In the genomic region with DNA sequence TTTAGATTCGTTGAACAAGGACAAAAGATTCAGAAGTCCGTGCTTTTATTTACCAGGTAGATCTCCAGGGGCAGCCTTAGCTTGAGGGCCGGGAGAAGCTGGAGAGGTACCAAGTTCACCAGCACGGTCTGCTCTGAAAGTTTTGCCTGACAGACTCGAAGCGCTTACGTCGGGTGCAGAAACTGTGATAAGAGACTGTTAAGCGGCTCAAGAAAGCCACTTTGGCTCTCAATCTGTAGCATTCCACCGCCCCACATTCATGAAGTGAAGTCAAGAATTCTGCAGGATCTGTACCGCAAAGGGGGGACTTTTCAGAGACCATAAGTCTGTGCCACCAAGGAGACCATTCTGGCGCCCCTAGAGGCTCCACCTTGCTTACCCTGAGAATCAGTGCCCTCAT, we compare ENCODE assay signal across 17 mouse cellular contexts.
"Had no signal": no experiment of that assay in that cellular context is flagged by ENCODE, and none has a peak within 500 bp of the region (broad histone marks: within the 10 kb centered on the region; RNA-seq: fewer than 3 reads in every experiment).

No protein-coding gene starts in this region.

- H3K9ac ChIP-seq: limb, embryonic 12.5 days; liver, embryonic 14.5 days; midbrain, embryonic 12.5 days; neural tube, embryonic 15.5 days had no signal

- H3K36me3 ChIP-seq: limb, embryonic 12.5 days; midbrain, embryonic 12.5 days; neural tube, embryonic 15.5 days had no signal

- H3K4me3 ChIP-seq: layer of hippocampus, adult 2 months; limb, embryonic 12.5 days; megakaryocyte, embryonic 14.5 days; midbrain, embryonic 12.5 days; neural tube, embryonic 15.5 days had no signal

- DNase-seq: kidney, adult 8-10 months; kidney, postnatal 36 days; liver; right cerebral cortex, adult 18-20 months; right cerebral cortex, postnatal 25 days; thymus, adult 18-20 months; thymus, postnatal 14 days had no signal

- H3K27ac ChIP-seq: layer of hippocampus, adult 2 months; limb, embryonic 12.5 days; liver, embryonic 14.5 days; macrophage; midbrain, embryonic 12.5 days; neural tube, embryonic 15.5 days had no signal

- H3K9me3 ChIP-seq: limb, embryonic 12.5 days; midbrain, embryonic 12.5 days; neural tube, embryonic 15.5 days had no signal

- ATAC-seq: inflammation-experienced regulatory T-cells, adult 6 months; intestine, postnatal 0 days; midbrain, embryonic 16.5 days had no signal

- H3K4me1 ChIP-seq: limb, embryonic 12.5 days; megakaryocyte, embryonic 14.5 days; midbrain, embryonic 12.5 days; neural tube, embryonic 15.5 days had no signal

- H3K27me3 ChIP-seq: limb, embryonic 12.5 days; megakaryocyte, embryonic 14.5 days; midbrain, embryonic 12.5 days; neural tube, embryonic 15.5 days had no signal

- H3K4me2 ChIP-seq: limb, embryonic 12.5 days; midbrain, embryonic 12.5 days; neural tube, embryonic 15.5 days had no signal
